Mouse (Mus musculus) small intestine, adult 2 months (tissue): Measurements from ENCODE around the gene Dgka. TPM values are rescaled to one million over a fixed set of nuclear protein-coding genes. Genes with fewer than 3 reads are reported as not detected.
A peak's percentile ranks its signal among the peaks of the same experiment; 100 is the strongest.

Experiments used
- H3K27ac ChIP-seq: fragments of 200-500 bp; 2 replicates; pipeline ENCODE4 v1.5.1; 2012; ENCODE audit warnings: low read depth, low read length, control low read depth, inconsistent platforms; ENCODE audit not compliant: insufficient read depth
- H3K27me3 ChIP-seq: fragments of 200-500 bp; 2 replicates; pipeline ENCODE4 v1.6.1; 2012; ENCODE audit warnings: mild to moderate bottlenecking, moderate library complexity, low read length, inconsistent platforms; ENCODE audit not compliant: control insufficient read depth, insufficient read depth
- H3K36me3 ChIP-seq: fragments of 200-500 bp; 2 replicates; pipeline ENCODE4 v1.6.1; 2012; ENCODE audit warnings: mild to moderate bottlenecking, low read length, control low read depth, inconsistent platforms; ENCODE audit not compliant: control insufficient read depth, insufficient read depth
- H3K4me1 ChIP-seq: fragments of 200-500 bp; 2 replicates; pipeline ENCODE4 v1.6.1; 2012; ENCODE audit warnings: low read length, inconsistent platforms, mixed read lengths; ENCODE audit not compliant: control insufficient read depth, insufficient read depth, insufficient read length
- H3K4me3 ChIP-seq: fragments of 200-500 bp; 2 replicates; pipeline ENCODE4 v1.5.1; 2012; ENCODE audit warnings: low read depth, mild to moderate bottlenecking, control low read depth, inconsistent platforms, low read length, moderate library complexity
- CTCF ChIP-seq: fragments of 200-500 bp; IDR thresholded peaks from 2 replicates; pipeline ENCODE4 v1.5.1; 2012; ENCODE audit warnings: low read depth, mild to moderate bottlenecking, control low read depth, inconsistent platforms, low read length, moderate library complexity, mixed read lengths; ENCODE audit not compliant: insufficient replicate concordance, insufficient read length; ENCODE audit errors: extremely low read depth
- POLR2A ChIP-seq: fragments of 200-500 bp; IDR thresholded peaks from 2 replicates; pipeline ENCODE4 v1.6.1; 2012; ENCODE audit warnings: low read depth, mild to moderate bottlenecking, control low read depth, inconsistent platforms, low read length, moderate library complexity
- WGBS: fragments of 180-500 bp; shearing (Covaris S2); methylation state at CpG from one replicate; pipeline ENCODE4 v1.1.7; 2018; 5-methylcytosine and 5-hydroxymethylcytosine counted together
- polyA plus RNA-seq: library from polyadenylated mRNA; depleted of rRNA; stranded (reverse); fragments of >200 nt; gene quantifications from 2 replicates; pipeline ENCODE4 v1.2.3, GENCODE M21; 2012

Dgka gene
- polyA plus RNA-seq, 1 experiment, result 101 TPM

GRCm38 (mm10) chr10:128778441-128778840, 33.8 kb upstream of the Dgka start:
- 86% methylated on average over 2 of the region's 2 CpGs for WGBS
- H3K27ac ChIP-seq, result peak overlapping the region; percentile 90; the same call in 1 of the 2 replicates
- TF ChIP-seq POLR2A (no peak), CTCF (no peak)
- no peaks in the 10 kb centered on the region; the same call in 1 of the 2 replicates for H3K4me1 ChIP-seq
- H3K36me3 ChIP-seq, result no peaks in the 10 kb centered on the region
- no peaks in the 10 kb centered on the region for H3K27me3 ChIP-seq
- H3K4me3 ChIP-seq, result no peak overlapping the region

- no peak overlapping the region for H3K27ac ChIP-seq
- no peaks in the 10 kb centered on the region for H3K4me1 ChIP-seq
- 23% methylated on average over 5 of the region's 5 CpGs for WGBS
- TF ChIP-seq POLR2A (no peak), CTCF (no peak)
- no peak overlapping the region for H3K4me3 ChIP-seq
- no peaks in the 10 kb centered on the region for H3K27me3 ChIP-seq
- no peaks in the 10 kb centered on the region for H3K36me3 ChIP-seq
Measured at GRCm38 (mm10) chr10:128773685-128774084, 29.0 kb upstream of the Dgka start.

- no peaks in the 10 kb centered on the region for H3K27me3 ChIP-seq
- H3K36me3 ChIP-seq, result no peaks in the 10 kb centered on the region
- H3K4me1 ChIP-seq, result no peaks in the 10 kb centered on the region
- WGBS, result 75% methylated on average over 2 of the region's 2 CpGs
- no peak for TF ChIP-seq CTCF
- no peak for TF ChIP-seq POLR2A
- no peak overlapping the region for H3K27ac ChIP-seq
- H3K4me3 ChIP-seq, result no peak overlapping the region
Measured at GRCm38 (mm10) chr10:128772895-128773294, 28.2 kb upstream of the Dgka start.

- peak; percentile 43; the same call in 1 of the 2 replicates for TF ChIP-seq CTCF
- no peak for TF ChIP-seq POLR2A
- WGBS, result under 1% methylated on average over 37 of the region's 37 CpGs
- H3K4me1 ChIP-seq, result peaks cover 3% of the 10 kb centered on the region; the same call in 1 of the 2 replicates
- H3K36me3 ChIP-seq, result 0 out of 2 replicates have a peak, but pooled peaks cover 2% of the 10 kb centered on the region
- H3K27ac ChIP-seq, result peak overlapping the region; percentile 96
- H3K4me3 ChIP-seq, result peak overlapping the region; percentile 78
- no peaks in the 10 kb centered on the region for H3K27me3 ChIP-seq
Measured at GRCm38 (mm10) chr10:128748252-128748864, 3.7 kb upstream of the Dgka start.

GRCm38 (mm10) chr10:128747646-128748251, 3.1 kb upstream of the Dgka start, which contains the start of gene Pym1:
TSS of gene Pym1 (plus strand) at chr10:128747889.
- Histone ChIP-seq H3K4me1 (peaks cover 3% of the 10 kb centered on the region; the same call in 1 of the 2 replicates), H3K27me3 (no peaks in the 10 kb centered on the region), H3K36me3 (0 out of 2 replicates have a peak, but pooled peaks cover 2% of the 10 kb centered on the region), H3K27ac (peak within 1 kb of the TSS; percentile 96), H3K4me3 (peak within 1 kb of the TSS; percentile 78)
- WGBS, result under 1% methylated on average over 36 of the region's 36 CpGs
- TF ChIP-seq CTCF (no peak), POLR2A (peak; percentile 72)

- TF ChIP-seq CTCF (no peak), POLR2A (no peak)
- Histone ChIP-seq H3K4me3 (peak overlapping the region; percentile 78), H3K4me1 (peaks cover 3% of the 10 kb centered on the region; the same call in 1 of the 2 replicates), H3K27me3 (no peaks in the 10 kb centered on the region), H3K36me3 (0 out of 2 replicates have a peak, but pooled peaks cover 2% of the 10 kb centered on the region), H3K27ac (peak overlapping the region; percentile 96)
- WGBS, result 25% methylated on average over 9 of the region's 9 CpGs
Measured at GRCm38 (mm10) chr10:128746972-128747645, 2.5 kb upstream of the Dgka start.
